Mouse (Mus musculus): ENCODE results near the gene Xkrx. TPM values are rescaled to one million over a fixed set of nuclear protein-coding genes. Genes with fewer than 3 reads are reported as not detected.

Xkrx gene
- polyA plus RNA-seq, 1 experiment, result 0.56 TPM

Other genes with a start within 250 kb of the Xkrx start
- 0.89 and 0.90 TPM in 2 replicates for gene Sytl4, start 180.3 kb downstream of the Xkrx start, polyA plus RNA-seq (2012; rRNA removed)
- gene Cstf2, start 102.9 kb downstream of the Xkrx start, polyA plus RNA-seq (2012; rRNA removed), result 9.1 and 17.0 TPM in 2 replicates
- gene Arl13a, start 25.4 kb upstream of the Xkrx start, polyA plus RNA-seq (2012; rRNA removed), result not detected in 2 replicates
- gene Nox1, start 59.9 kb upstream of the Xkrx start, polyA plus RNA-seq (2012; rRNA removed), result 1.5 and 3.3 TPM in 2 replicates
- 8.6 and 12.8 TPM in 2 replicates for gene Trmt2b, start 114.9 kb upstream of the Xkrx start, polyA plus RNA-seq (2012; rRNA removed)
- gene Tmem35a, start 133.1 kb upstream of the Xkrx start, polyA plus RNA-seq (2012; rRNA removed), result 0.52 and 0.86 TPM in 2 replicates
- gene Cenpi, start 146.0 kb upstream of the Xkrx start, polyA plus RNA-seq (2012; rRNA removed), result 1.7 and 2.0 TPM in 2 replicates
- gene Drp2, start 242.5 kb upstream of the Xkrx start, polyA plus RNA-seq (2012; rRNA removed), result 0.30 and 0.34 TPM in 2 replicates

Measured in large intestine, adult 2 months (tissue).